Mouse (Mus musculus) gastrocnemius, postnatal 14 days (tissue): ENCODE measurements at regions not wholly inside any gene's neighbourhood (a gene's known extent, or its start where the extent isn't known, plus 50 kb on each side); places are given as distances from the start of the nearest gene placed in this dataset.

Source experiments
- DNase-seq: peaks from one replicate; pipeline ENCODE4 v3.0.0; 2021; ENCODE audit warnings: mixed read lengths
- intact Hi-C: fragments of 180-260 bp; cut with DNase I; formaldehyde crosslinking; loops from one replicate; pipeline ENCODE4 v1.15.1; 2025; ENCODE audit warnings: low total_unique reads

GRCm38 (mm10) chr15:42277247-42277646, 2143.1 kb downstream of the 9330182O14Rik start:
- DNase-seq, result no peak
- intact Hi-C loops, result no loop called here

- intact Hi-C loops, result no loop called here
- DNase-seq, result no peak
Measured at GRCm38 (mm10) chr15:42280810-42281209, 2146.6 kb downstream of the 9330182O14Rik start.

GRCm38 (mm10) chr15:42296406-42296805, 2162.2 kb downstream of the 9330182O14Rik start:
- no peak for DNase-seq
- intact Hi-C loops, result no loop called here

GRCm38 (mm10) chr15:42297430-42297829, 2163.3 kb downstream of the 9330182O14Rik start:
- intact Hi-C loops, result no loop called here
- DNase-seq, result no peak

GRCm38 (mm10) chr15:42301956-42302355, 2167.8 kb downstream of the 9330182O14Rik start:
- no peak for DNase-seq
- intact Hi-C loops, result no loop called here

- intact Hi-C loops, result no loop called here
- no peak for DNase-seq
Measured at GRCm38 (mm10) chr15:42304097-42304496, 2169.9 kb downstream of the 9330182O14Rik start.

GRCm38 (mm10) chr15:42309586-42309985, 2175.4 kb downstream of the 9330182O14Rik start:
- intact Hi-C loops, result no loop called here
- no peak for DNase-seq

- intact Hi-C loops, result no loop called here
- DNase-seq, result no peak
Measured at GRCm38 (mm10) chr15:42311166-42311565, 2177.0 kb downstream of the 9330182O14Rik start.

- DNase-seq, result no peak
- intact Hi-C loops, result no loop called here
Measured at GRCm38 (mm10) chr15:42320349-42320748, 2186.2 kb downstream of the 9330182O14Rik start.

GRCm38 (mm10) chr15:42322940-42323339, 2188.8 kb downstream of the 9330182O14Rik start:
- intact Hi-C loops, result no loop called here
- no peak for DNase-seq

GRCm38 (mm10) chr15:42325221-42325620, 2191.1 kb downstream of the 9330182O14Rik start:
- no peak for DNase-seq

GRCm38 (mm10) chr15:42328535-42328934, 2194.4 kb downstream of the 9330182O14Rik start:
- intact Hi-C loops, result no loop called here
- no peak for DNase-seq

More at GRCm38 (mm10) chr15:42325221-42325620, 2191.1 kb downstream of the 9330182O14Rik start:
- intact Hi-C loops, result no loop called here

GRCm38 (mm10) chr15:42329742-42330141, 2195.6 kb downstream of the 9330182O14Rik start:
- no peak for DNase-seq
- intact Hi-C loops, result no loop called here

GRCm38 (mm10) chr15:42333642-42334041, 2199.5 kb downstream of the 9330182O14Rik start:
- no peak for DNase-seq
- intact Hi-C loops, result no loop called here

GRCm38 (mm10) chr15:42346131-42346530, 2212.0 kb downstream of the 9330182O14Rik start:
- DNase-seq, result no peak
- intact Hi-C loops, result no loop called here

- intact Hi-C loops, result no loop called here
- no peak for DNase-seq
Measured at GRCm38 (mm10) chr15:42361871-42362270, 2227.7 kb downstream of the 9330182O14Rik start.

GRCm38 (mm10) chr15:42364979-42365378, 2230.8 kb downstream of the 9330182O14Rik start:
- intact Hi-C loops, result no loop called here
- DNase-seq, result no peak

- peak; percentile 6 for DNase-seq
Measured at GRCm38 (mm10) chr15:42366796-42367195, 2232.6 kb downstream of the 9330182O14Rik start.

GRCm38 (mm10) chr15:42369603-42370002, 2235.4 kb downstream of the 9330182O14Rik start:
- no peak for DNase-seq
- intact Hi-C loops, result no loop called here

More at GRCm38 (mm10) chr15:42366796-42367195, 2232.6 kb downstream of the 9330182O14Rik start:
- intact Hi-C loops, result no loop called here

- intact Hi-C loops, result no loop called here
- no peak for DNase-seq
Measured at GRCm38 (mm10) chr15:42370044-42370443, 2235.9 kb downstream of the 9330182O14Rik start.

GRCm38 (mm10) chr15:42372704-42373286, 2238.6 kb downstream of the 9330182O14Rik start:
- DNase-seq, result no peak
- intact Hi-C loops, result no loop called here
